ENCODE assay signal across 16 mouse cellular contexts in the genomic region with DNA sequence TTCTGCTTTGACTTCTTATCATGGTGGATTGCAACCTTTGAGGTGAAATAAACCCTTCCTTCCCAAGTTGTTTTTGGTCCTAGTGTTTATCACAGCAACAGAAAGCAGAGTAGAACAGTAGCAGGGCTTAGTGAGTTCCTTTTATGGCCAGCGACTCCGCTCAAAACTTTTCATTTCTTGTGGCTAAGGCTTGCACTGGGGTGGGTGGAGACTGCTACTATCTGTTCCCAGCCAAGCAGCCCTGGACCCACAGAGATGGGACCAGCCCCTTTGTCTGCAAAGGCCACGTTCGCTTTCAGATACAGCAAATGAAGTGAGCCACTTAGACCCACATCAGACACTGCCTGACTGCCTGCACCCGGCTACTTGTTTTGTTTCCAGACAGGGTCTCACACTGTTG.
DNase-seq lines count a peak whose midpoint lies in the region; ATAC-seq and TF ChIP-seq lines count a peak whose summit lies in the region.
"Had no signal": no experiment of that assay in that cellular context is flagged by ENCODE, and none has a peak within 500 bp of the region (broad histone marks: within the 10 kb centered on the region; RNA-seq: fewer than 3 reads in every experiment).

No protein-coding gene starts in this region.

- H3K9me3 ChIP-seq in liver, embryonic 14.5 days (ENCODE audit: control insufficient read depth, low read length), result no peaks in the 10 kb centered on the region
- H3K9me3 ChIP-seq in midbrain, embryonic 14.5 days (ENCODE audit: control insufficient read depth, low read length), result no peaks in the 10 kb centered on the region
- H3K9me3 ChIP-seq: forebrain, embryonic 15.5 days; hindbrain, embryonic 10.5 days; limb, embryonic 13.5 days; neural tube, embryonic 13.5 days had no signal

- H3K4me2 ChIP-seq in liver, embryonic 14.5 days (ENCODE audit: low read depth), result peak overlapping the region; percentile 48
- H3K4me2 ChIP-seq in midbrain, embryonic 14.5 days (ENCODE audit: low read length), result no peak overlapping the region
- H3K4me2 ChIP-seq: forebrain, embryonic 15.5 days; limb, embryonic 13.5 days; neural tube, embryonic 13.5 days had no signal

- H3K27ac ChIP-seq in liver, embryonic 14.5 days, result peak overlapping the region; percentile 66
- H3K27ac ChIP-seq in midbrain, embryonic 14.5 days (replicated peaks; ENCODE audit: low read depth, low read length), result no peak overlapping the region
- H3K27ac ChIP-seq: forebrain, embryonic 15.5 days; hindbrain, embryonic 10.5 days; limb, embryonic 13.5 days; neural tube, embryonic 13.5 days had no signal

- no peaks in the 10 kb centered on the region for H3K36me3 ChIP-seq in liver, embryonic 14.5 days (replicated peaks; ENCODE audit: control insufficient read depth, insufficient read depth, low read depth)
- H3K36me3 ChIP-seq in midbrain, embryonic 14.5 days (ENCODE audit: control insufficient read depth, insufficient read depth, low read length), result no peaks in the 10 kb centered on the region
- H3K36me3 ChIP-seq: forebrain, embryonic 15.5 days; hindbrain, embryonic 10.5 days; limb, embryonic 13.5 days; neural tube, embryonic 13.5 days had no signal

- 18% methylated on average over 5 of the region's 5 CpGs for WGBS in liver, embryonic 14.5 days (ENCODE audit: insufficient replicate concordance)
- 79% methylated on average over 5 of the region's 5 CpGs for WGBS in midbrain, embryonic 14.5 days

- peak overlapping the region; percentile 31; the same call in 1 of the 2 replicates for H3K9ac ChIP-seq in liver, embryonic 14.5 days (replicated peaks)
- no peak overlapping the region for H3K9ac ChIP-seq in midbrain, embryonic 14.5 days (replicated peaks; ENCODE audit: low read length)
- H3K9ac ChIP-seq: forebrain, embryonic 15.5 days; limb, embryonic 13.5 days; neural tube, embryonic 13.5 days had no signal

- peak; percentile 36 for DNase-seq in spleen, adult 12 weeks (ENCODE audit: low spot score)
- DNase-seq in spleen, postnatal 14 days (ENCODE audit: low spot score in 2 of 2), result no peak
- DNase-seq in liver, embryonic 14.5 days (ENCODE audit: low read depth in 3 of 3, low spot score in 3 of 3), result peak; percentile 38 to 66 (median 49)
- no peak for DNase-seq in frontal cortex, adult 2 months (ENCODE audit: extremely low spot score in 1 of 2, low spot score in 1 of 2)
- DNase-seq in midbrain, embryonic 14.5 days, result no peak
- DNase-seq: adrenal gland, postnatal 36 days; cerebellum, adult 9-11 months; embryo, embryonic 11 days; gastrocnemius, postnatal 14 days; kidney, adult 2 months had no signal

- peak; percentile 84 for ATAC-seq in erythroblast, adult 5-6 weeks (replicated peaks; ENCODE audit: low FRiP score, poor library complexity, severe bottlenecking)
- peak; percentile 93 for ATAC-seq in liver, embryonic 14.5 days (ENCODE audit: insufficient read depth)
- no peak for ATAC-seq in monocyte, adult 5-6 weeks (replicated peaks; ENCODE audit: insufficient number of reproducible peaks, low FRiP score, low TSS enrichment, poor library complexity, severe bottlenecking)
- no peak for ATAC-seq in midbrain, embryonic 14.5 days (ENCODE audit: low FRiP score, low TSS enrichment)
- ATAC-seq: forebrain, embryonic 15.5 days had no signal

- no peak for TF ChIP-seq CTCF in liver, embryonic 14.5 days (IDR thresholded peaks at IDR 0.05; ENCODE audit: low read depth)

- H3K27me3 ChIP-seq in liver, embryonic 14.5 days (ENCODE audit: control insufficient read depth, insufficient read depth, low read length), result no peaks in the 10 kb centered on the region
- H3K27me3 ChIP-seq in midbrain, embryonic 14.5 days (ENCODE audit: control insufficient read depth, insufficient read depth, low read length), result no peaks in the 10 kb centered on the region
- H3K27me3 ChIP-seq: forebrain, embryonic 15.5 days; limb, embryonic 13.5 days; neural tube, embryonic 13.5 days had no signal

- peaks cover 18 to 36% of the 10 kb centered on the region in 2 experiments for H3K4me1 ChIP-seq in liver, embryonic 14.5 days (replicated peaks; ENCODE audit: control insufficient read depth in 2 of 2, insufficient read depth in 2 of 2, low read length in 1 of 2)
- peaks cover 3% of the 10 kb centered on the region; the same call in 1 of the 2 replicates for H3K4me1 ChIP-seq in midbrain, embryonic 14.5 days (ENCODE audit: control insufficient read depth, insufficient read depth, low read length)

- no peak overlapping the region for H3K4me3 ChIP-seq in liver, embryonic 14.5 days (ENCODE audit: insufficient read depth in 1 of 2, low read depth in 2 of 2, low read length in 2 of 2)
- H3K4me3 ChIP-seq in midbrain, embryonic 14.5 days (replicated peaks; ENCODE audit: low read depth, low read length), result no peak overlapping the region
- H3K4me3 ChIP-seq: forebrain, embryonic 15.5 days; hindbrain, embryonic 10.5 days; limb, embryonic 13.5 days; neural tube, embryonic 13.5 days had no signal

- TF ChIP-seq EP300 in liver, embryonic 14.5 days (IDR thresholded peaks at IDR 0.05; ENCODE audit: low read depth), result peak; percentile 61

Comparison
In these comparisons a context has a peak if more than half of its experiments do, and no peak if none do; other contexts are left out.
1. DNase-seq: peak in spleen, adult 12 weeks (single experiment) and liver, embryonic 14.5 days (3 of 3); none in spleen, postnatal 14 days (0 of 2), frontal cortex, adult 2 months (0 of 2) and midbrain, embryonic 14.5 days (single experiment).
2. ATAC-seq: peak in erythroblast, adult 5-6 weeks (single experiment) and liver, embryonic 14.5 days (single experiment); none in monocyte, adult 5-6 weeks (single experiment) and midbrain, embryonic 14.5 days (single experiment).